Mouse (Mus musculus) megakaryocyte, adult 5-6 weeks (primary cell): ENCODE results near the gene Mcat. TPM values are rescaled to one million over a fixed set of nuclear protein-coding genes. Genes with fewer than 3 reads are reported as not detected.

Source experiments
- ATAC-seq: 2 replicates; pipeline ENCODE4 v1.8.0; 2016; ENCODE audit warnings: mild to moderate bottlenecking, inconsistent platforms; ENCODE audit not compliant: poor library complexity, severe bottlenecking
- total RNA-seq, 2 experiments: library from RNA; stranded (forward) in 1 of 2; stranded (reverse) in 1 of 2; fragments of 153-499, 151-499 nt in 1 of 2; fragments of 221-1000, 200-1000 nt in 1 of 2; gene quantifications; 2 replicates each; pipeline versions ENCODE4 v1.2.3 to v1.2.4; 2015 to 2017

Gene Mcat
- total RNA-seq (2015) (4.3 and 5.2 TPM in 2 replicates), total RNA-seq (2017) (7.0 and 8.0 TPM in 2 replicates)

GRCm38 (mm10) chr15:83563327-83563856 is at the start of gene Mcat, which contains the start of gene Tspo:
Mcat (minus strand) TSS chr15:83563787.
Tspo (plus strand) TSS chr15:83563592.
- peak; percentile 68 for ATAC-seq

- ATAC-seq = peak; percentile 74
Observed at GRCm38 (mm10) chr15:83607115-83607802, 43.7 kb upstream of the Mcat start.

GRCm38 (mm10) chr15:83606700-83607099 is 43.1 kb upstream of the Mcat start:
- ATAC-seq = no peak

- no peak for ATAC-seq
Observed at GRCm38 (mm10) chr15:83606216-83606615, 42.6 kb upstream of the Mcat start.

- ATAC-seq = no peak
Observed at GRCm38 (mm10) chr15:83603426-83603825, 39.8 kb upstream of the Mcat start.

GRCm38 (mm10) chr15:83603046-83603396 is 39.4 kb upstream of the Mcat start:
- 0 out of 2 replicates have a peak, but pooled peaks have one; percentile 4 for ATAC-seq

- peak; percentile 78 for ATAC-seq
Observed at GRCm38 (mm10) chr15:83602372-83603045, 38.9 kb upstream of the Mcat start.

GRCm38 (mm10) chr15:83601185-83601584 is 37.6 kb upstream of the Mcat start:
- ATAC-seq = no peak

GRCm38 (mm10) chr15:83596833-83597232 is 33.2 kb upstream of the Mcat start:
- ATAC-seq = no peak

GRCm38 (mm10) chr15:83595364-83595711 is 31.8 kb upstream of the Mcat start:
- ATAC-seq = no peak

GRCm38 (mm10) chr15:83594513-83595363 is 31.2 kb upstream of the Mcat start, which contains the start of gene Ttll12:
Ttll12 (minus strand) TSS chr15:83595157.
- ATAC-seq = peak; percentile 87

GRCm38 (mm10) chr15:83593702-83594512 is 30.3 kb upstream of the Mcat start:
- ATAC-seq = no peak

- no peak for ATAC-seq
Observed at GRCm38 (mm10) chr15:83593189-83593585, 29.6 kb upstream of the Mcat start.

- no peak for ATAC-seq
Observed at GRCm38 (mm10) chr15:83592260-83593188, 28.9 kb upstream of the Mcat start.

GRCm38 (mm10) chr15:83591758-83592157 is 28.2 kb upstream of the Mcat start:
- ATAC-seq = no peak

- ATAC-seq = no peak
Observed at GRCm38 (mm10) chr15:83590841-83591240, 27.3 kb upstream of the Mcat start.

GRCm38 (mm10) chr15:83584741-83585220 is 21.2 kb upstream of the Mcat start:
- no peak for ATAC-seq

GRCm38 (mm10) chr15:83583419-83584156 is 20.0 kb upstream of the Mcat start:
- peak; percentile 77 for ATAC-seq
